Mouse (Mus musculus) MEL (cell line): Measurements from ENCODE around the gene Alg3. TPM values are rescaled to one million over a fixed set of nuclear protein-coding genes. Genes with fewer than 3 reads are reported as not detected.

Experiments
- DNase-seq: peaks from one replicate; pipeline ENCODE4 v3.0.0; 2011; ENCODE audit warnings: low read depth, low spot score
- H3K27ac ChIP-seq: 2 replicates; pipeline ENCODE4 v1.5.1; 2012; ENCODE audit warnings: low read depth, mild to moderate bottlenecking, control low read depth, low read length, moderate library complexity; ENCODE audit not compliant: control insufficient read depth
- H3K27me3 ChIP-seq, 2 experiments: fragments of 150-350 bp in 1 of 2; sonication (generic) in 1 of 2; 2 replicates each; pipeline ENCODE4 v1.6.1; 2012; ENCODE audit warnings: low read length in 2 of 2, mild to moderate bottlenecking in 2 of 2, improper control_type of control experiment in 1 of 2, moderate library complexity in 1 of 2; ENCODE audit not compliant: insufficient read depth in 2 of 2, control insufficient read depth in 1 of 2
- H3K36me3 ChIP-seq, 2 experiments: 2 replicates each; pipeline ENCODE4 v1.6.1; 2012 to 2014; ENCODE audit warnings: low read length in 2 of 2, improper control_type of control experiment in 1 of 2, inconsistent platforms in 1 of 2, mild to moderate bottlenecking in 1 of 2; ENCODE audit not compliant: insufficient read depth in 2 of 2, control insufficient read depth in 1 of 2
- H3K4me1 ChIP-seq, 2 experiments: fragments of 150-350 bp in 1 of 2; sonication (generic) in 1 of 2; 2 replicates each; pipeline ENCODE4 v1.6.1; 2012; ENCODE audit warnings: low read length in 2 of 2, improper control_type of control experiment in 1 of 2, mild to moderate bottlenecking in 1 of 2; ENCODE audit not compliant: insufficient read depth in 2 of 2, control insufficient read depth in 1 of 2
- H3K4me3 ChIP-seq, 2 experiments: fragments of 150-350 bp in 1 of 2; sonication (generic) in 1 of 2; 2 replicates each; pipeline ENCODE4 v1.5.1; 2012; ENCODE audit warnings: low read depth in 2 of 2, low read length in 2 of 2, mild to moderate bottlenecking in 2 of 2, moderate library complexity in 2 of 2, control low read depth in 1 of 2, improper control_type of control experiment in 1 of 2; ENCODE audit not compliant: control insufficient read depth in 1 of 2, insufficient read depth in 1 of 2
- H3K79me2 ChIP-seq: 2 replicates; pipeline ENCODE4 v1.6.1; 2012; ENCODE audit warnings: mild to moderate bottlenecking, low read length, moderate library complexity; ENCODE audit not compliant: control insufficient read depth, poor library complexity, insufficient read depth
- H3K9ac ChIP-seq: 2 replicates; pipeline ENCODE4 v1.6.1; 2012; ENCODE audit warnings: low read depth, mild to moderate bottlenecking, control low read depth, low read length, moderate library complexity; ENCODE audit not compliant: control insufficient read depth, poor library complexity, severe bottlenecking
- H3K9me3 ChIP-seq: fragments of 150-350 bp; sonication (generic); replicated peaks from 2 replicates; pipeline ENCODE4 v1.6.1; 2012; ENCODE audit warnings: mild to moderate bottlenecking, low read length, improper control_type of control experiment, moderate library complexity; ENCODE audit not compliant: insufficient read depth
- BHLHE40 ChIP-seq: IDR thresholded peaks from 2 replicates; pipeline ENCODE4 v1.6.1; 2012; ENCODE audit warnings: low read depth, mild to moderate bottlenecking, inconsistent platforms, low read length, improper control_type of control experiment, borderline replicate concordance
- CHD1 ChIP-seq: IDR thresholded peaks from 2 replicates; pipeline ENCODE4 v1.6.1; 2012; ENCODE audit warnings: low read depth, mild to moderate bottlenecking, inconsistent platforms, low read length, improper control_type of control experiment
- CHD2 ChIP-seq: IDR thresholded peaks from 2 replicates; pipeline ENCODE4 v1.6.1; 2011; ENCODE audit warnings: low read length, improper control_type of control experiment
- CTCF ChIP-seq, 3 experiments: IDR thresholded peaks in 2 of 3; conservative IDR thresholded peaks in 1 of 3; 2 replicates each; pipeline ENCODE4 v1.5.1; 2011 to 2012; ENCODE audit warnings: low read length in 3 of 3, low read depth in 2 of 3, mild to moderate bottlenecking in 2 of 3, improper control_type of control experiment in 1 of 3, inconsistent platforms in 1 of 3, mixed read lengths in 1 of 3, moderate library complexity in 1 of 3; ENCODE audit not compliant: control insufficient read depth in 1 of 3, insufficient read depth in 1 of 3, poor library complexity in 1 of 3, severe bottlenecking in 1 of 3
- E2F4 ChIP-seq: IDR thresholded peaks from 2 replicates; pipeline ENCODE4 v1.6.1; 2011; ENCODE audit warnings: low read depth, low read length, improper control_type of control experiment, borderline replicate concordance
- ELF1 ChIP-seq: IDR thresholded peaks from 2 replicates; pipeline ENCODE4 v1.6.1; 2014; ENCODE audit warnings: low read depth, mild to moderate bottlenecking, inconsistent platforms, low read length, improper control_type of control experiment, moderate library complexity
- EP300 ChIP-seq, 2 experiments: IDR thresholded peaks; 2 replicates each; pipeline ENCODE4 v1.6.1; 2011; ENCODE audit warnings: improper control_type of control experiment in 2 of 2, low read length in 2 of 2, low read depth in 1 of 2, mild to moderate bottlenecking in 1 of 2
- ETS1 ChIP-seq: IDR thresholded peaks from 2 replicates; pipeline ENCODE4 v1.6.1; 2012; ENCODE audit warnings: low read depth, mild to moderate bottlenecking, inconsistent platforms, low read length, improper control_type of control experiment, moderate library complexity
- GABPA ChIP-seq: IDR thresholded peaks from 2 replicates; pipeline ENCODE4 v1.6.1; 2012; ENCODE audit warnings: low read depth, mild to moderate bottlenecking, inconsistent platforms, low read length, improper control_type of control experiment, moderate library complexity
- GATA1 ChIP-seq: IDR thresholded peaks from 2 replicates; pipeline ENCODE4 v1.6.1; 2011; ENCODE audit warnings: low read depth, low read length, improper control_type of control experiment
- HCFC1 ChIP-seq: IDR thresholded peaks from 2 replicates; pipeline ENCODE4 v1.6.1; 2012; ENCODE audit warnings: low read depth, mild to moderate bottlenecking, inconsistent platforms, low read length, improper control_type of control experiment, moderate library complexity
- JUND ChIP-seq: IDR thresholded peaks from 2 replicates; pipeline ENCODE4 v1.6.1; 2011; ENCODE audit warnings: low read depth, mild to moderate bottlenecking, improper control_type of control experiment, low read length
- KAT2A ChIP-seq: conservative IDR thresholded peaks from 2 replicates; pipeline ENCODE4 v1.6.1; 2012; ENCODE audit warnings: low read depth, low read length, improper control_type of control experiment, inconsistent platforms
- MAFK ChIP-seq: IDR thresholded peaks from 2 replicates; pipeline ENCODE4 v1.6.1; 2011; ENCODE audit warnings: low read depth, mild to moderate bottlenecking, low read length, improper control_type of control experiment, borderline replicate concordance
- MEF2A ChIP-seq: IDR thresholded peaks from 2 replicates; pipeline ENCODE4 v1.6.1; 2014; ENCODE audit warnings: low read depth, mild to moderate bottlenecking, inconsistent platforms, low read length, improper control_type of control experiment; ENCODE audit not compliant: poor library complexity, insufficient replicate concordance, severe bottlenecking; ENCODE audit errors: extremely low read depth
- MXI1 ChIP-seq: IDR thresholded peaks from 2 replicates; pipeline ENCODE4 v1.6.1; 2011; ENCODE audit warnings: mild to moderate bottlenecking, low read depth, low read length, improper control_type of control experiment
- MYB ChIP-seq: IDR thresholded peaks from 2 replicates; pipeline ENCODE4 v1.6.1; 2011; ENCODE audit warnings: mild to moderate bottlenecking, low read depth, low read length, improper control_type of control experiment
- MYC ChIP-seq: IDR thresholded peaks from 2 replicates; pipeline ENCODE4 v1.6.1; 2011; ENCODE audit warnings: low read depth, mild to moderate bottlenecking, low read length, improper control_type of control experiment, moderate library complexity
- NELFE ChIP-seq: IDR thresholded peaks from 2 replicates; pipeline ENCODE4 v1.6.1; 2011; ENCODE audit warnings: low read depth, low read length, improper control_type of control experiment
- NRF1 ChIP-seq: IDR thresholded peaks from 2 replicates; pipeline ENCODE4 v1.6.1; 2014; ENCODE audit warnings: low read depth, mild to moderate bottlenecking, inconsistent platforms, low read length, improper control_type of control experiment, moderate library complexity; ENCODE audit not compliant: poor library complexity, insufficient read depth, severe bottlenecking
- POLR2A ChIP-seq, 2 experiments: IDR thresholded peaks; 2 replicates each; pipeline ENCODE4 v1.6.1; 2011 to 2012; ENCODE audit warnings: low read length in 2 of 2, mild to moderate bottlenecking in 2 of 2, control low read depth in 1 of 2, improper control_type of control experiment in 1 of 2, low read depth in 1 of 2, moderate library complexity in 1 of 2; ENCODE audit not compliant: control insufficient read depth in 1 of 2, insufficient read depth in 1 of 2, poor library complexity in 1 of 2
- POLR2AphosphoS2 ChIP-seq: IDR thresholded peaks from 2 replicates; pipeline ENCODE4 v1.6.1; 2011; ENCODE audit warnings: low read length, improper control_type of control experiment
- POLR2AphosphoS5 ChIP-seq: IDR thresholded peaks from 2 replicates; pipeline ENCODE4 v1.6.1; 2012; ENCODE audit warnings: low read depth, borderline replicate concordance, mild to moderate bottlenecking, inconsistent platforms, low read length, moderate library complexity, mixed read lengths
- RAD21 ChIP-seq: IDR thresholded peaks from 2 replicates; pipeline ENCODE4 v1.6.1; 2011; ENCODE audit warnings: mild to moderate bottlenecking, low read depth, low read length, improper control_type of control experiment
- RCOR1 ChIP-seq: IDR thresholded peaks from 2 replicates; pipeline ENCODE4 v1.6.1; 2012; ENCODE audit warnings: low read depth, mild to moderate bottlenecking, inconsistent platforms, low read length, improper control_type of control experiment
- SIN3A ChIP-seq: IDR thresholded peaks from 2 replicates; pipeline ENCODE4 v1.6.1; 2012; ENCODE audit warnings: low read length, improper control_type of control experiment, inconsistent platforms
- SMC3 ChIP-seq: IDR thresholded peaks from 2 replicates; pipeline ENCODE4 v1.6.1; 2011; ENCODE audit warnings: low read depth, low read length, improper control_type of control experiment
- TAL1 ChIP-seq: IDR thresholded peaks from 2 replicates; pipeline ENCODE4 v1.6.1; 2012; ENCODE audit warnings: mild to moderate bottlenecking, inconsistent platforms, low read length, moderate library complexity, mixed read lengths
- TBP ChIP-seq: IDR thresholded peaks from 2 replicates; pipeline ENCODE4 v1.8.0; 2011; ENCODE audit warnings: low read depth, low read length, improper control_type of control experiment
- UBTF ChIP-seq: IDR thresholded peaks from 2 replicates; pipeline ENCODE4 v1.6.1; 2012; ENCODE audit warnings: low read depth, mild to moderate bottlenecking, inconsistent platforms, low read length, improper control_type of control experiment, moderate library complexity, borderline replicate concordance; ENCODE audit not compliant: insufficient read depth
- USF1 ChIP-seq: IDR thresholded peaks from 2 replicates; pipeline ENCODE4 v1.6.1; 2014; ENCODE audit warnings: low read depth, mild to moderate bottlenecking, inconsistent platforms, low read length, improper control_type of control experiment, moderate library complexity
- USF2 ChIP-seq, 2 experiments: IDR thresholded peaks; 2 replicates each; pipeline ENCODE4 v1.6.1; 2011 to 2012; ENCODE audit warnings: improper control_type of control experiment in 2 of 2, low read length in 2 of 2, borderline replicate concordance in 1 of 2, inconsistent platforms in 1 of 2, low read depth in 1 of 2, mild to moderate bottlenecking in 1 of 2; ENCODE audit not compliant: insufficient read depth in 1 of 2
- ZC3H11A ChIP-seq: IDR thresholded peaks from 2 replicates; pipeline ENCODE4 v1.6.1; 2012; ENCODE audit warnings: low read depth, mild to moderate bottlenecking, inconsistent platforms, low read length, improper control_type of control experiment
- ZKSCAN1 ChIP-seq: IDR thresholded peaks from 2 replicates; pipeline ENCODE4 v1.6.1; 2012; ENCODE audit warnings: low read depth, mild to moderate bottlenecking, inconsistent platforms, low read length, improper control_type of control experiment, moderate library complexity
- ZMIZ1 ChIP-seq: IDR thresholded peaks from 2 replicates; pipeline ENCODE4 v1.6.1; 2012; ENCODE audit warnings: low read depth, mild to moderate bottlenecking, inconsistent platforms, low read length, improper control_type of control experiment, moderate library complexity
- ZNF384 ChIP-seq: IDR thresholded peaks from 2 replicates; pipeline ENCODE4 v1.6.1; 2012; ENCODE audit warnings: low read depth, mild to moderate bottlenecking, inconsistent platforms, low read length, improper control_type of control experiment
- polyA plus RNA-seq, 2 experiments: library from polyadenylated mRNA; stranded (reverse) in 1 of 2; unstranded in 1 of 2; fragments of >175 nt in 1 of 2; fragments of >200 nt in 1 of 2; gene quantifications; 2 replicates each; pipeline versions ENCODE4 v1.2.1 to v1.2.4; 2012; ENCODE audit warnings: low replicate concordance in 2 of 2, low read depth in 1 of 2; ENCODE audit not compliant: insufficient read length in 2 of 2, insufficient read depth in 1 of 2, missing spikeins in 1 of 2
- total RNA-seq: library from RNA; depleted of rRNA; stranded (reverse); fragments of 300-350 nt; gene quantifications from 2 replicates; pipeline ENCODE4 v1.2.3, GENCODE M21; 2012

Gene Alg3
- total and polyA plus RNA-seq, 3 experiments, result 25.6 to 218 (median 67.6) TPM

DNA sequence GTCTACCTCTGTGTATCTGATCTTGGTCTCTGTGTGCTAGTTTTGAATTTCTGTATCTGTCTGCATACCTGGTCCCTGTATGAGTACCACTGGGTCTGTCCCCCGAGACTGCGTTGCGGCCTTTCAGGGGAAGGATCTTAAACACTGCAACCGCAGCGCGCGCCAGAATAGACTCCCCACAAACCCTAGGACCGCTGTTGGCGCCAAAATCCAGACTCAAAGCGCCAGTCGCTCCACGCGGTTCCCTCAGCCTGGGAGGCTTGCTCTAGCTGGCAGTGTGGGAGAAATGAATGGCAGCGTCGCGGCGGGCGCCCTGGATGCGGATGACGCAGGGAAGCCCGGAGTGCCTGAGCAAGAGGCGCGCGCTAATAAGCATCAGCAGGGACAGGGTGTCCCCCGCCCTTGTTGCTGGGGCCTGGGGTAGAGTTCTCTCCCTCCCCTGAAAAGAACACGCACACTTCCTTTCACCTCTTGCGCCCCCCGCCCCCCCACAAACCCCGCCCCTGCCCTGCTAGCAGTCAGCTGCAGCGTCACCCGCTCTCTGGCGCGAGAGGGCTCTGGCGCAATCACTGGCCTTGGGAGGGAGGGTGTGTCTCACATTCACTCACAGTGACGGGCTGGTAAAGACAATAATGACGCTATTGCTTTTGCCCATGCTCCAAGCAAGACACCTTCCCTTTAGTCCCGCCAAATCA lies 10.6 kb upstream of the Alg3 start:
- Histone ChIP-seq H3K27ac (peak overlapping the region; percentile 81), H3K27me3 (no peaks in the 10 kb centered on the region; a peak in 1 of 4 replicates)
- TF ChIP-seq SIN3A, result peak; percentile 58
- no peak for TF ChIP-seq GABPA
- TF ChIP-seq RCOR1, result no peak
- no peak for TF ChIP-seq USF1
- 0 out of 2 replicates have a peak, but pooled peaks have one; percentile 21 for TF ChIP-seq CHD1
- no peak; the same call in 1 of the 2 replicates for TF ChIP-seq POLR2AphosphoS2
- no peak for TF ChIP-seq CTCF (IDR thresholded peaks at IDR 0.05 in 2 of 3, conservative IDR thresholded peaks at IDR 0.05 in 1 of 3; ENCODE audit: control insufficient read depth in 1 of 3, insufficient read depth in 1 of 3, low read depth in 2 of 3, low read length in 3 of 3, poor library complexity in 1 of 3, severe bottlenecking in 1 of 3)
- TF ChIP-seq E2F4, result peak; percentile 54
- no peak for TF ChIP-seq ZKSCAN1
- TF ChIP-seq ETS1, result peak; percentile 83
- no peak for TF ChIP-seq TBP
- no peak for TF ChIP-seq USF2 (IDR thresholded peaks at IDR 0.05; ENCODE audit: borderline replicate concordance in 1 of 2, insufficient read depth in 1 of 2, low read depth in 1 of 2, low read length in 2 of 2)
- TF ChIP-seq BHLHE40, result no peak
- no peak for TF ChIP-seq MEF2A
- TF ChIP-seq MAFK, result no peak
- TF ChIP-seq ELF1, result no peak
- peak; percentile 52 for TF ChIP-seq HCFC1
- peak; percentile 44 to 49; a peak in 2 of 4 replicates for TF ChIP-seq POLR2A (IDR thresholded peaks at IDR 0.05; ENCODE audit: control insufficient read depth in 1 of 2, insufficient read depth in 1 of 2, low read depth in 1 of 2, low read length in 2 of 2, poor library complexity in 1 of 2)
- no peak for TF ChIP-seq ZNF384
- TF ChIP-seq SMC3, result no peak
- peak; percentile 41; the same call in 1 of the 2 replicates for TF ChIP-seq ZMIZ1
- TF ChIP-seq EP300 (IDR thresholded peaks at IDR 0.05; ENCODE audit: low read depth in 1 of 2, low read length in 2 of 2), result no peak
- no peak for TF ChIP-seq GATA1
- TF ChIP-seq MYB, result no peak
- peak; percentile 62 for TF ChIP-seq MXI1
- TF ChIP-seq UBTF, result no peak
- peak; percentile 58 for TF ChIP-seq NELFE
- TF ChIP-seq POLR2AphosphoS5, result no peak
- TF ChIP-seq JUND, result no peak
- TF ChIP-seq RAD21, result no peak
- TF ChIP-seq TAL1, result no peak
- TF ChIP-seq NRF1, result no peak
- 0 out of 2 replicates have a peak, but pooled peaks have one; percentile 22 for TF ChIP-seq MYC
- no peak for TF ChIP-seq CHD2
- no peak for TF ChIP-seq KAT2A
- TF ChIP-seq ZC3H11A, result 0 out of 2 replicates have a peak, but pooled peaks have one; percentile 2

More for the DNA sequence above, 10.6 kb upstream of the Alg3 start:
- peak; percentile 90 for DNase-seq
- peaks cover 0 to 13% of the 10 kb centered on the region in 2 experiments; a peak in 2 of 4 replicates for H3K36me3 ChIP-seq
- no peaks in the 10 kb centered on the region for H3K9me3 ChIP-seq
- peaks cover 4% of the 10 kb centered on the region; the same call in 1 of the 2 replicates for H3K79me2 ChIP-seq
- H3K4me1 ChIP-seq, result peaks cover 0 to 11% of the 10 kb centered on the region in 2 experiments; a peak in 2 of 4 replicates
- H3K4me3 ChIP-seq, result peak overlapping the region; percentile 53 to 83
- H3K9ac ChIP-seq, result peak overlapping the region; percentile 92
